ENCODE assay signal across 8 mouse cellular contexts in genomic region chr11:4094378-4095170, GRCm38 (mm10). TPM values are rescaled to one million over a fixed set of nuclear protein-coding genes. Genes with fewer than 3 reads are reported as not detected.
DNase-seq lines count a peak whose midpoint lies in the region; ATAC-seq and TF ChIP-seq lines count a peak whose summit lies in the region.

No protein-coding gene starts in this region.

- peak; percentile 83 for TF ChIP-seq CTCF in kidney, postnatal 0 days (IDR thresholded peaks at IDR 0.05; ENCODE audit: low read depth)
- peak; percentile 94 for TF ChIP-seq CTCF in liver, postnatal 0 days (IDR thresholded peaks at IDR 0.05; ENCODE audit: low read depth)
- peak; percentile 85 for TF ChIP-seq CTCF in stomach, postnatal 0 days (IDR thresholded peaks at IDR 0.05; ENCODE audit: low read depth)

- H3K9me3 ChIP-seq in embryonic facial prominence, embryonic 14.5 days (ENCODE audit: control insufficient read depth, low read length): peaks cover 4% of the 10 kb centered on the region; the same call in 1 of the 2 replicates
- peaks cover 10% of the 10 kb centered on the region for H3K9me3 ChIP-seq in heart, embryonic 12.5 days (replicated peaks)
- H3K9me3 ChIP-seq in kidney, postnatal 0 days (replicated peaks; ENCODE audit: low read length): no peaks in the 10 kb centered on the region
- H3K9me3 ChIP-seq in liver, postnatal 0 days (ENCODE audit: low read length): no peaks in the 10 kb centered on the region; the same call in 1 of the 2 replicates
- H3K9me3 ChIP-seq in neural tube, embryonic 12.5 days: no peaks in the 10 kb centered on the region
- no peaks in the 10 kb centered on the region for H3K9me3 ChIP-seq in stomach, postnatal 0 days (ENCODE audit: control insufficient read depth, low read length)

- H3K27ac ChIP-seq in embryonic facial prominence, embryonic 14.5 days (replicated peaks; ENCODE audit: low read depth, low read length): no peak overlapping the region
- peak overlapping the region; percentile 86 for H3K27ac ChIP-seq in heart, embryonic 12.5 days (ENCODE audit: poor library complexity, severe bottlenecking)
- H3K27ac ChIP-seq in kidney, postnatal 0 days: peak overlapping the region; percentile 81
- H3K27ac ChIP-seq in liver, postnatal 0 days (ENCODE audit: low read depth): peak overlapping the region; percentile 87
- no peak overlapping the region for H3K27ac ChIP-seq in neural tube, embryonic 12.5 days
- H3K27ac ChIP-seq in stomach, postnatal 0 days (replicated peaks): peak overlapping the region; percentile 86

- 12% methylated on average over 20 of the region's 24 CpGs for WGBS in embryonic facial prominence, embryonic 14.5 days
- whole genome bisulfite sequencing in heart, embryonic 12.5 days: 6% methylated on average over 23 of the region's 24 CpGs
- 5% methylated on average over 23 of the region's 24 CpGs for WGBS in kidney, postnatal 0 days
- 4% methylated on average over 24 of the region's 24 CpGs for WGBS in liver, postnatal 0 days (ENCODE audit: insufficient replicate concordance)
- WGBS in neural tube, embryonic 12.5 days: 6% methylated on average over 24 of the region's 24 CpGs
- WGBS in stomach, postnatal 0 days: 8% methylated on average over 23 of the region's 24 CpGs

- no peak for ATAC-seq in embryonic facial prominence, embryonic 14.5 days (ENCODE audit: low read depth)
- no peak for ATAC-seq in heart, embryonic 12.5 days (ENCODE audit: insufficient number of reproducible peaks, low FRiP score)
- no peak; the same call in 1 of the 2 replicates for ATAC-seq in kidney, postnatal 0 days (replicated peaks; ENCODE audit: low FRiP score, low read depth)
- peak; percentile 21 for ATAC-seq in liver, postnatal 0 days
- ATAC-seq in neural tube, embryonic 12.5 days (ENCODE audit: low FRiP score, low read depth): no peak
- peak; percentile 55 for ATAC-seq in stomach, postnatal 0 days (ENCODE audit: low FRiP score, low TSS enrichment)

- TF ChIP-seq EP300 in liver, postnatal 0 days (IDR thresholded peaks at IDR 0.05; ENCODE audit: low read depth): no peak
- no peak for TF ChIP-seq EP300 in stomach, postnatal 0 days (optimal IDR thresholded peaks at IDR 0.05)

- peak overlapping the region; percentile 57 for H3K4me3 ChIP-seq in embryonic facial prominence, embryonic 14.5 days (ENCODE audit: low read depth, low read length)
- peak overlapping the region; percentile 65 for H3K4me3 ChIP-seq in heart, embryonic 12.5 days
- peak overlapping the region; percentile 46 for H3K4me3 ChIP-seq in kidney, postnatal 0 days (replicated peaks; ENCODE audit: low read depth, low read length)
- peak overlapping the region; percentile 60 for H3K4me3 ChIP-seq in liver, postnatal 0 days (ENCODE audit: low read depth, low read length)
- peak overlapping the region; percentile 39 for H3K4me3 ChIP-seq in neural tube, embryonic 12.5 days
- peak overlapping the region; percentile 53 for H3K4me3 ChIP-seq in stomach, postnatal 0 days (ENCODE audit: low read depth, low read length)

- DNase-seq in CD8-positive naive resting alpha-beta T cell, adult 2 months (ENCODE audit: low read depth in 2 of 2, low spot score in 2 of 2): peak; percentile 73 to 77
- DNase-seq in adrenal gland, postnatal 25 days: peak; percentile 63
- peak; percentile 59 for DNase-seq in embryonic facial prominence, embryonic 14.5 days (ENCODE audit: low spot score)
- DNase-seq in kidney, postnatal 0 days (ENCODE audit: low spot score): peak; percentile 74
- DNase-seq in liver, postnatal 0 days: peak; percentile 86
- DNase-seq in stomach, postnatal 0 days (ENCODE audit: low spot score): peak; percentile 88

- H3K4me1 ChIP-seq in embryonic facial prominence, embryonic 14.5 days (ENCODE audit: control insufficient read depth, insufficient read depth, low read length): peaks cover 17% of the 10 kb centered on the region
- H3K4me1 ChIP-seq in heart, embryonic 12.5 days (replicated peaks): peaks cover 30% of the 10 kb centered on the region
- peaks cover 13% of the 10 kb centered on the region; the same call in 1 of the 2 replicates for H3K4me1 ChIP-seq in kidney, postnatal 0 days (replicated peaks; ENCODE audit: insufficient read depth, low read length)
- peaks cover 36% of the 10 kb centered on the region for H3K4me1 ChIP-seq in liver, postnatal 0 days (ENCODE audit: insufficient read depth)
- peaks cover 26% of the 10 kb centered on the region for H3K4me1 ChIP-seq in neural tube, embryonic 12.5 days
- peaks cover 7% of the 10 kb centered on the region for H3K4me1 ChIP-seq in stomach, postnatal 0 days (replicated peaks; ENCODE audit: control insufficient read depth, insufficient read depth)

- peak overlapping the region; percentile 86 for H3K4me2 ChIP-seq in embryonic facial prominence, embryonic 14.5 days (ENCODE audit: low read depth, low read length)
- H3K4me2 ChIP-seq in heart, embryonic 12.5 days: peak overlapping the region; percentile 71
- H3K4me2 ChIP-seq in kidney, postnatal 0 days (ENCODE audit: low read length): peak overlapping the region; percentile 80
- peak overlapping the region; percentile 85 for H3K4me2 ChIP-seq in liver, postnatal 0 days (ENCODE audit: low read depth, low read length)
- peak overlapping the region; percentile 90 for H3K4me2 ChIP-seq in neural tube, embryonic 12.5 days (replicated peaks)
- H3K4me2 ChIP-seq in stomach, postnatal 0 days (replicated peaks; ENCODE audit: low read depth): peak overlapping the region; percentile 78

- peak overlapping the region; percentile 64 for H3K9ac ChIP-seq in embryonic facial prominence, embryonic 14.5 days (ENCODE audit: low read depth, low read length)
- H3K9ac ChIP-seq in heart, embryonic 12.5 days: peak overlapping the region; percentile 70
- peak overlapping the region; percentile 63 for H3K9ac ChIP-seq in kidney, postnatal 0 days (ENCODE audit: low read depth, low read length)
- peak overlapping the region; percentile 64 for H3K9ac ChIP-seq in liver, postnatal 0 days (replicated peaks)
- peak overlapping the region; percentile 35; the same call in 1 of the 2 replicates for H3K9ac ChIP-seq in neural tube, embryonic 12.5 days
- peak overlapping the region; percentile 61 for H3K9ac ChIP-seq in stomach, postnatal 0 days (ENCODE audit: low read length)

- H3K27me3 ChIP-seq in embryonic facial prominence, embryonic 14.5 days (replicated peaks; ENCODE audit: control insufficient read depth, insufficient read depth, low read length): no peaks in the 10 kb centered on the region
- H3K27me3 ChIP-seq in heart, embryonic 12.5 days (replicated peaks): no peaks in the 10 kb centered on the region
- H3K27me3 ChIP-seq in kidney, postnatal 0 days (ENCODE audit: insufficient read depth, low read length): no peaks in the 10 kb centered on the region
- no peaks in the 10 kb centered on the region for H3K27me3 ChIP-seq in liver, postnatal 0 days (ENCODE audit: insufficient read depth, low read length)
- H3K27me3 ChIP-seq in neural tube, embryonic 12.5 days (replicated peaks): no peaks in the 10 kb centered on the region
- no peaks in the 10 kb centered on the region for H3K27me3 ChIP-seq in stomach, postnatal 0 days (ENCODE audit: control insufficient read depth, insufficient read depth, low read length)

- H3K36me3 ChIP-seq in embryonic facial prominence, embryonic 14.5 days (ENCODE audit: control insufficient read depth, insufficient read depth, low read length): no peaks in the 10 kb centered on the region
- peaks cover 25% of the 10 kb centered on the region for H3K36me3 ChIP-seq in heart, embryonic 12.5 days
- H3K36me3 ChIP-seq in kidney, postnatal 0 days (ENCODE audit: insufficient read depth, low read length): no peaks in the 10 kb centered on the region
- peaks cover 17% of the 10 kb centered on the region for H3K36me3 ChIP-seq in liver, postnatal 0 days (replicated peaks; ENCODE audit: insufficient read depth, low read length)
- 0 out of 2 replicates have a peak, but pooled peaks cover 2% of the 10 kb centered on the region for H3K36me3 ChIP-seq in neural tube, embryonic 12.5 days
- no peaks in the 10 kb centered on the region for H3K36me3 ChIP-seq in stomach, postnatal 0 days (ENCODE audit: control insufficient read depth, insufficient read depth, low read length)

RNA-seq across cellular contexts. Expression of gene Mtfp1, which starts 0.7 kb away (rescaled TPM):
- total RNA-seq in adrenal gland, postnatal 25 days (2021): 14.5 and 21.9 TPM in 2 replicates
- polyA plus RNA-seq in embryonic facial prominence, embryonic 14.5 days (2014; fragmentation: Nextera tagmentation; extraction: Ambion mirVana): 7.5 and 8.1 TPM in 2 replicates
- 18.6 and 21.2 TPM in 2 replicates for polyA plus RNA-seq in heart, embryonic 12.5 days (2016; fragmentation: Nextera tagmentation; extraction: Ambion mirVana)
- 18.6 and 19.9 TPM in 2 replicates for polyA plus RNA-seq in kidney, postnatal 0 days (2015; fragmentation: Nextera tagmentation; extraction: Ambion mirVana)
- polyA plus RNA-seq in liver, postnatal 0 days (2015; fragmentation: Nextera tagmentation; extraction: Ambion mirVana): 17.7 and 21.1 TPM in 2 replicates
- polyA plus RNA-seq in neural tube, embryonic 12.5 days (2016; fragmentation: Nextera tagmentation; extraction: Ambion mirVana): 4.5 and 5.6 TPM in 2 replicates
- 19.0 and 19.1 TPM in 2 replicates for polyA plus RNA-seq in stomach, postnatal 0 days (2015; fragmentation: Nextera tagmentation; extraction: Ambion mirVana)

RNA-seq across cellular contexts. Expression of gene Sec14l2, which starts 28.6 kb away (rescaled TPM):
- 1.8 and 4.1 TPM in 2 replicates for total RNA-seq in adrenal gland, postnatal 25 days (2021)
- 2.2 and 3.2 TPM in 2 replicates for polyA plus RNA-seq in embryonic facial prominence, embryonic 14.5 days (2014; fragmentation: Nextera tagmentation; extraction: Ambion mirVana)
- 0.86 and 1.1 TPM in 2 replicates for polyA plus RNA-seq in heart, embryonic 12.5 days (2016; fragmentation: Nextera tagmentation; extraction: Ambion mirVana)
- 1.3 and 1.4 TPM in 2 replicates for polyA plus RNA-seq in kidney, postnatal 0 days (2015; fragmentation: Nextera tagmentation; extraction: Ambion mirVana)
- 48.0 and 54.2 TPM in 2 replicates for polyA plus RNA-seq in liver, postnatal 0 days (2015; fragmentation: Nextera tagmentation; extraction: Ambion mirVana)
- polyA plus RNA-seq in neural tube, embryonic 12.5 days (2016; fragmentation: Nextera tagmentation; extraction: Ambion mirVana): 2.3 and 3.1 TPM in 2 replicates
- polyA plus RNA-seq in stomach, postnatal 0 days (2015; fragmentation: Nextera tagmentation; extraction: Ambion mirVana): 0.95 and 1.5 TPM in 2 replicates

RNA-seq across cellular contexts. Expression of gene Sec14l3, which starts 29.9 kb away (rescaled TPM):
- not detected in 2 replicates for total RNA-seq in adrenal gland, postnatal 25 days (2021)
- polyA plus RNA-seq in embryonic facial prominence, embryonic 14.5 days (2014; fragmentation: Nextera tagmentation; extraction: Ambion mirVana): 1.7 and 6.8 TPM in 2 replicates
- not detected in 2 replicates for polyA plus RNA-seq in heart, embryonic 12.5 days (2016; fragmentation: Nextera tagmentation; extraction: Ambion mirVana)
- polyA plus RNA-seq in kidney, postnatal 0 days (2015; fragmentation: Nextera tagmentation; extraction: Ambion mirVana): not detected in 2 replicates
- 0.11 TPM in 1 of 2 replicates, not detected in the other for polyA plus RNA-seq in liver, postnatal 0 days (2015; fragmentation: Nextera tagmentation; extraction: Ambion mirVana)
- not detected in 2 replicates for polyA plus RNA-seq in neural tube, embryonic 12.5 days (2016; fragmentation: Nextera tagmentation; extraction: Ambion mirVana)
- 0.12 and 0.15 TPM in 2 replicates for polyA plus RNA-seq in stomach, postnatal 0 days (2015; fragmentation: Nextera tagmentation; extraction: Ambion mirVana)

RNA-seq across cellular contexts. Expression of gene Rnf215, which starts 40.4 kb away (rescaled TPM):
- 26.1 and 31.6 TPM in 2 replicates for total RNA-seq in adrenal gland, postnatal 25 days (2021)
- 34.8 and 36.5 TPM in 2 replicates for polyA plus RNA-seq in embryonic facial prominence, embryonic 14.5 days (2014; fragmentation: Nextera tagmentation; extraction: Ambion mirVana)
- 21.4 and 22.0 TPM in 2 replicates for polyA plus RNA-seq in heart, embryonic 12.5 days (2016; fragmentation: Nextera tagmentation; extraction: Ambion mirVana)
- 29.8 and 30.9 TPM in 2 replicates for polyA plus RNA-seq in kidney, postnatal 0 days (2015; fragmentation: Nextera tagmentation; extraction: Ambion mirVana)
- 6.4 and 6.8 TPM in 2 replicates for polyA plus RNA-seq in liver, postnatal 0 days (2015; fragmentation: Nextera tagmentation; extraction: Ambion mirVana)
- polyA plus RNA-seq in neural tube, embryonic 12.5 days (2016; fragmentation: Nextera tagmentation; extraction: Ambion mirVana): 40.0 and 41.2 TPM in 2 replicates
- polyA plus RNA-seq in stomach, postnatal 0 days (2015; fragmentation: Nextera tagmentation; extraction: Ambion mirVana): 19.6 and 23.2 TPM in 2 replicates

Comparison
In these comparisons a context has a peak if more than half of its experiments do, and no peak if none do; other contexts are left out.
1. ATAC-seq: peak in liver, postnatal 0 days (single experiment) and stomach, postnatal 0 days (single experiment); none in embryonic facial prominence, embryonic 14.5 days (single experiment), heart, embryonic 12.5 days (single experiment), kidney, postnatal 0 days (single experiment) and neural tube, embryonic 12.5 days (single experiment).
2. H3K27ac ChIP-seq: peak in heart, embryonic 12.5 days (single experiment), kidney, postnatal 0 days (single experiment), liver, postnatal 0 days (single experiment) and stomach, postnatal 0 days (single experiment); none in embryonic facial prominence, embryonic 14.5 days (single experiment) and neural tube, embryonic 12.5 days (single experiment).
3. RNA of gene Sec14l2, which starts 28.6 kb away (polyA plus RNA-seq): 48.0 to 54.2 TPM in liver, postnatal 0 days; 2.3 to 3.1 TPM in neural tube, embryonic 12.5 days, 2.2 to 3.2 TPM in embryonic facial prominence, embryonic 14.5 days, 1.3 to 1.4 TPM in kidney, postnatal 0 days, 0.86 to 1.1 TPM in heart, embryonic 12.5 days and 0.95 to 1.5 TPM in stomach, postnatal 0 days; every median in the first group is over 10 times any median in the second.
4. Peak in every context shown above with its lines, with median percentiles within 50 percentile points of each other: DNase-seq, H3K4me2 ChIP-seq, H3K4me3 ChIP-seq, H3K9ac ChIP-seq and CTCF ChIP-seq.